Mouse (Mus musculus): Measurements from ENCODE around the gene Ch25h.

Gene Ch25h

DNA sequence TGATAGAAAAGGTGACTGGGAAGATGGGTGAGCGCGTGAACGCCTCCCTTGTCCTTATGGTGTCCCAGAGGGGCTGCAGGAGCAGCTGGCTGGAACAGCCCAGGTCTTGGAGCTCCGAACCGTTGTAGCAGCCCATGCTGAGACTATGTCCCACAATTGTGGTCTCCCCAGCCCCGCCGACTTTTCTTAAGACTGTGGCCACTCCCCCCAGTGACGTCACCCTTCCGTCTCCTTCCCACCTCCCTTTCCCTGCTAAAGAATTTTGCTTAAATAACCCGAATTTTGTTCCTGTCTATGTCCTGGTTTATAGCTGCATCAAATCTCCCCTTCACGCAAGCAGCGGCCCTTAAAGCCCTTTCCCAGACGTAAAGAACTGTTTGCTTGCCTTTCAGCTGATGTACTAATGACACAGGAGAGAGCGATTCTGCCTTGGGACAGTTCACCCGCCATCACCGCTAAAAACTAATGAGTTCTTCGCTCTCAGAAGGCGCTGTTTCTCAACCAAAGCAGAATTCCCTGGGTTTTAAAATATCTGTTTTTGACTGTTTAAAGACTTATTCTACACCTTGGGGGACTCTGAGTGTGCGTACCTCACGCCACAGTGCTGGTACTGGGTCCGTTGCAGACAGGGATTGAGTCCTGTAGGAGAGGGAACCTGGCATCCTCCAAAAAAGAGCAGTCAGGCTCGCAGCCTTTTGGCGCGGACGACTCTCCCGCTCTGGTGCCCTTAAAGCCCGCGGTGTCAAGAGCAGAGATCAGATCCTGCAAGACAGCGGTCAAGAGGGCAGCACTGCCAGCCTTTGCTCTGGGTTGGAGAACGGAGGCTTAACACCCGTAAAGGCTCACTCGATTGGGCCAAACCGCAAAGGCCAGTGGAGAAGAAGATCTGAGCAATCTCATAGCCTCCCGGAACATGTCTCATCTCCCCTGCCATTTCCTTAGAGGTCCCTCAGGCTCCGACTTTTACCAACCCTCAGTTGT is at the start of gene Ch25h:
Gene Ch25h (minus strand): TSS at position 174 of the 981 bp plus-strand sequence.
- in situ Hi-C loops (cut with MboI; ENCODE audit: low sequenced_read_pairs): loop anchor here (10.0 kb wide), 1 partner anchor 230 kb away; no protein-coding TSS in a partner anchor

DNA sequence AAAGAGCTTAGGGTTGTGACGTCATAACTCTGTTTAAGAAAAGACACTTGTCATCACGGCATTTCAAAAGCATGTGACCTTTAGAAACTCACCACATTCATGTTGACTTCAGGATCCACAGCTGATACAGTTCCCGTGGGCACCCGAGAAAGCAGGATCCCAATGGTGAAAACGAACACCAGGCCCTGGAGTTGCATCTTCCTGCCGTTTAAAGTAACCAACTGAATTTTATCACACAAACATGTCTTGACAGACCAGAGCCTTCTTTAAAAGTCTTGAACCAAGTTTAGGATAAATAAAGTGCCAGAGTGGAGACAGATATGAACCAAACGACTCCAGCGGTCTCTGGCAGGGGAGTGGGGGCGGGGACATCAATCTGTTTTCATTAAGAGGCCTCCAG is 49.7 kb upstream of the Ch25h start:
- in situ Hi-C loops (cut with MboI; ENCODE audit: low sequenced_read_pairs): no loop called here

DNA sequence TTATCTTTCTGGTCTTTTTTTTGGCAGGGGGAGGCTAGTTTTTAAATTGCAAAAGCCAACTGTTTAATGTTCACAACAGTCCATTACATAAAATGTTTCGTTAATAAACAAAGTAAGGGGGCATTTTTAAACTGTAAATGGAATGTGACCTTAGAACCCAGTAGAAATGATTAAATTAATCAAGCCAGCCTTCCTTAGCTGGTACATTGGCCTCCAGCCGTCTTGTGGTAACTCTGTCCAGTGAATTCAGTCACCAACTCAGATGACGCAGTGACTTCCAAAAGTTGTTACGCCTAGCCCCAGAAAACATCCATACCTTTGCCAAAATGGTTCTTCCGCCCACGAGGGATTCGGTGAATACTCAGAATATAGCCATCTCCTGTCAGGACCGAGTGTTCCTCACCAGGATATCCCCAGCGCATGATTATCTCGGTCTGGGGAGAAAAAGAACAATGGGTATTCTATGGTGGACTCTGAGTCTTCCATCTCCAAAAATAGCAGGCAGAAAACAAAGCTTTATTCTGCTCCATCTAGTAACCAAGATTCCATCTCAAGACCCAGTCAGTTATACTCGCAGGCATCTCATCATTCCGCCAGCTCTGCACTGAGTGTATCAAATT is 48.3 kb upstream of the Ch25h start:
- in situ Hi-C loops (cut with MboI; ENCODE audit: low sequenced_read_pairs): no loop called here

DNA sequence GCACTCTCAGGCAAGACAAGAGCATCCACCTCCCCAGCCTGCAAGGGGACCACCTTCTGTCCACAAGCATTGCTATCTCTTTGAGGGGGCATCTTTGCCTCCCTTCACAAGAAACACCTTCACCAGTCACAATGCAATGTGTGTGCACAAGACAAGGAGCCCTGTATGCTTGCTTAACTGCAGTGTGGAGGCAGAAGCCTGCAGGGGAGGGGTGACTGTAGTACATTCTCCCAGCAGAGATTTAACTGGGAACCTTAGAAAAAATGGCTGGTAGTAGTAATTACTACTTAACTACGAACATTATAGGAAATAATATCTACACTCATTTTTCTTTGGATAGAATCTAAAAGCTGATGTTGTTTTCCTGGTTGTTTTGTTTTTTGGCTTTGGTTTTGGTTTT is 47.0 kb upstream of the Ch25h start:
- in situ Hi-C loops (cut with MboI; ENCODE audit: low sequenced_read_pairs): no loop called here

DNA sequence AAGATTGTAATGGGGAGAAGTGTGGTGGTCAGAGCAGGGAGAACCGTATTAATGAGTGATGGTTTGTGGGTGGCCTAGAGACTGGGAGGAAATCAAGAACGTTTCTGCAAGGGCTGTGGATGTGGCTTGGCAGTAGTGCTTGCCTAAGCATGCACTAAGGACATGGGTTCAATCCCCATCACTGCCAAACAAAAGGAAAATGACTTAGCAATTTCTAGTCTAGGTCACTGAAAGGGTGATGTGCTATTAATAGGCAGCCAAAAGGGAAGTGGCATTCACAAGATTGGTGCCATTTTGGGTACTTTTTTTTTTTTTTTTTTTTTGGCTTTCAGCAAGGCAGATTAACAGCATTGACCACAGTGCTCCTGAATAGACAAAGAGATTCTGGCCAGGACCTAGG is 46.4 kb upstream of the Ch25h start:
- in situ Hi-C loops (cut with MboI; ENCODE audit: low sequenced_read_pairs): no loop called here

DNA sequence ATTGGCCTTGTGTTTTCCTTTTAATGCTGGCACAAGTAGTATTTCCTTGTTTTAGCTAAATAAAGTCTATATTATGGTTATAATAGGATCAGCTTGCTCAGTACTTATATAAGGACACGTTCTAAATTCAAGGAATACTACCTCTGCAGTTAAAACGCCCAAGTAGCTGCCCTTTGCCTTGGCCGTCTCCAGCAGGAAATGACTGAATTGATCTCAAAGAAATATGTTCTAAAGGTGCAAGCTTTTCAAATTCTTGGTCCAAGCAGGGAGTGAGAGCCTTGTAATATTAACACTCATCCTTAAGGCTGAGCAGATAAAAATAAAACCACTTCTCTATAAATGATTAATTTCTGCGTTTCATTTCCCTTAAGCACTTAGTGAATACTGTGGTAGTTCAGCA is 45.1 kb upstream of the Ch25h start:
- in situ Hi-C loops (cut with MboI; ENCODE audit: low sequenced_read_pairs): no loop called here

DNA sequence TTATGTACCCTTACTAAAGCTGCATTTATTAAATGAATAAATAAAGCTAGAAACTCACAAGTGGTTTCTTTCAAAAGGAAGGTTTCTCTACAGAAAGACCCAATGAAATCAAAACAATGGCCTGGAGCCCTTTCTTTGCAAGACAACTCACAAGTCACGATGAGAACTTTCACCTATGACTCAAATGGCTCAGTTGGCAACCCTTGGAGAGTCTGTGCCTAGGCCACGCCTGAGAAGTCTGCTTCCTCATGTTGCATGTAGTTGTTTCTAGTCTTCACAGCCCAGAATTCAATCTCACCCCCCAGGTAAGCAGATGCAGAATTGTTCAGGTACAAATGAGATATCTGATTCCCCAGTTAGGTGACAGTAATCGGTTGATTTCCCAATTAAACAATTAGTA is 44.7 kb upstream of the Ch25h start:
- in situ Hi-C loops (cut with MboI; ENCODE audit: low sequenced_read_pairs): no loop called here

DNA sequence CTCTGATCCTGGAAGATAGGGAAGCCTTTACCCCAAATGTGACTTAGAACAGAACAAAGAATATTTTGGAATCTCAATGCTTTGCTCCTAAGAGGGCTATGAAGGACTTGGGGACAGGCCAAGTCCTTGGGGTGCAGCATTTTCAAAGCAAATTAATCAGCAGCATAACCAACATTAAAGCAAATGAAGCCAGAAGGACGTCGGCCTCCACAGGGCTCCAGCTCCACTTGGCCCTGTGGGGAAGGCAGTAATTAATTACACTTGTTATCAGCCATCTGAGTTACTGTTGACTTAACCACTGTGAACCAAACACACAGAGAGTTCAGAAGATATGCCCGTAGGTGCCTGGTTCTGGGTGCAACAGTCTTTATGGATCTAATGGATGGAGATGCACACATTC is 43.8 kb upstream of the Ch25h start:
- in situ Hi-C loops (cut with MboI; ENCODE audit: low sequenced_read_pairs): no loop called here

DNA sequence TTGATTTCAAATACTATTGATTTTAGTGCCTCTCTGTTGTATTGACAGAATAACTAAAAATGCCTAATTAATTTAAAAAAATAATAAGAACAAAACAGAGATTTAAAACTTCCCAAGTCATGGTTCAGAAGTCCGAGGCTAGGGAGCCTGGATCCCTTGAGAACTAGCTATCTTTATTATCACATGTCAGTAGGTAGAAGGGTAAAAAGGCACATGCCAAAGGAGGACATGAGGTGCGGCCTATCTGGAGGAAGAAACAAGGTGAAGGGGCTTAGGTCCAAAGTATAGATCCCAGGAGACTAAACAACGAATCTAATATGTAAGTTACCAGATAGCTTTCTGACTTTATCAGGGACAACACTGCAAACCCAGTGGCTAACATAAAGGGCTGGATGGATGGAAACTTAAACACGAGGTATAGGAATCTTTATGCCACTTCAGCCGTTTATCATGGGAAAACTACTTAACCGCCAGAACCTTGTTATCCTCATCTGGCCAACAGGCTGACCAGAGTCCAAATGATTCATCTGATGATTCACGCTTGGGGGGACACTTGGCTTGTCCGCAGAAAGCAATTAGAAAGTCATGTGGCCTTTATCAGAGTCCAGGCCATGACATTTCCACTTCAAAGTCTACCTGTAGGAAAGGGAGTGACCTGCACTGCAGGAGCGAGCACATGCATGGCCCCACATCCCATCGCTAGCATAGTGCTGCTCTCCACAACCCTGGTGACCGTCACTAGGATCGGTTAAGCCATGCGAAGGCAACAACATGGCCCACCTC is 43.0 kb upstream of the Ch25h start:
- in situ Hi-C loops (cut with MboI; ENCODE audit: low sequenced_read_pairs): no loop called here

DNA sequence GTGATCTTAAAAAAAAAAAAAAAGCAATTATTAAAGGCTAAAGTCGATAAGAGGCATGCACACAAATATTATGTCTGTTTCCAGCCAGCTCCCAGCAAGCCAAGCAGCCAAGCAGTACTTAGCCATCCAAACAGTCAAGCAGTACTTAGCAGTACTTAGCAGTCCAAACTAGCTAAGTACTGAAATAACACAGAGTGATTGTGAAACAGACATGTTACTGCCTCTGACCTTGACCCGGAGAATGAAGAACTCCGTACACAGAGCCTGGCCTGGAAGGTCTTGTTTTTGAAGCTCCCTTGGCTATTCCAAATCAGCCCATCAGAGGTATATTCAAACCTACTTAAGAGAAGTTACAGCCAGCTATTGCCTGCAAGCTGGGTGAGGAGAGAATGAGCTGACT is 42.2 kb upstream of the Ch25h start:
- in situ Hi-C loops (cut with MboI; ENCODE audit: low sequenced_read_pairs): no loop called here

DNA sequence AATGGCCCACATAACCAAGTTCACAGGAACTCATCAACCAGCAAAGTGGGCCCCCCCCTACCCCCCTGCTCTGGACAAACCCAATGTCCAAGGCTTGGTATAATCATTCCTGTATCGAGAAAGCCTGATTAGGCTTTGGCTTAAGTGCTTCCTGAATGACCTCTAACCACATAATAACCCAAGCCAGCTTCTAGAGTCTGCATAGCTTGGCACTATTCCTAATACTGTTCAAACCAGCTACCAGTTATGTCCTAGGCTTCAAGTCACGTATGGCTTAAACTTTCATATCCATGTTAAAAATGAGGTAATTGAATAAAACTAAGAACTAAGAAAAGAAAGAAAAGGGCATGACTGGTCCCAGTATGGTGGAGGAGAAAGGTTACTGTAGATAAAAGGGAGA is 41.4 kb upstream of the Ch25h start:
- in situ Hi-C loops (cut with MboI; ENCODE audit: low sequenced_read_pairs): no loop called here

DNA sequence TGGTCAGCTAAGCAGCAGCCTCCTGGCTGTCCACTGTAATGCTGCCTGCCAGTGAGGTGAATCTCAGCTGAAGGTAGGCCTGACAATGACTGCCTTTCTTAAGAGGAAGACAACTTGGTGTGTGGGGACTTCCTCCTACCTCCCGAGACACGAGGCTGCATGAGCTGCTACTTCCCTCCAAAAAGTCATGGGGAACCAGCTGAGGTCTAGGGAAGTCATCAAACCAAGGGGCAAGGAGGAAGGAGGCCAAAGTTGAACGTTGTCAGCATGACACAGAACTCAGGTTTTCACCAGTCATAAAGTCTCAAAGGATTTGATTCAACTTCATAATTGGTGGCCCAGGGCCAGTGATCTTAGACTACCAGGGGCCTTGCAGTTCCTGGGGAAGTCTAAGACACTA is 40.7 kb upstream of the Ch25h start:
- in situ Hi-C loops (cut with MboI; ENCODE audit: low sequenced_read_pairs): no loop called here

DNA sequence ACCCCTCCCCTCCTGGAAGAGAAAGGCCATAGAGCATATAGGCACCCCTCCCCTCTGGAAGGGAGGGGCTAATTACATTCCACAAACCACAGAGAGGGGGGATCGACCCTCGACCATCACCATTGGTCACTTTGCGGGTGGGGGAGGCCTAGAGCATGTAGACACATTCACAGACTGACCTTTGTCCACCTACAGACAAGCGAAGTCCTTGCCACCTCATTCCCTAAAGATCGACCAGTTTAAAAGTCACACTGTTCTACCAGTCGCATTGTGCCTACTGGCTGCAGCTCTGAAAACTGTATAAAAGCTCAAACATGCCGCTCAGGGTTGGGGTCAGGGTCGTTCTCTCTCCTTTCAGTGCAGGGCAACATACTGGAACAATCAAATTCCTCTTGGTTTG is 36.6 kb upstream of the Ch25h start:
- in situ Hi-C loops (cut with MboI; ENCODE audit: low sequenced_read_pairs): no loop called here

DNA sequence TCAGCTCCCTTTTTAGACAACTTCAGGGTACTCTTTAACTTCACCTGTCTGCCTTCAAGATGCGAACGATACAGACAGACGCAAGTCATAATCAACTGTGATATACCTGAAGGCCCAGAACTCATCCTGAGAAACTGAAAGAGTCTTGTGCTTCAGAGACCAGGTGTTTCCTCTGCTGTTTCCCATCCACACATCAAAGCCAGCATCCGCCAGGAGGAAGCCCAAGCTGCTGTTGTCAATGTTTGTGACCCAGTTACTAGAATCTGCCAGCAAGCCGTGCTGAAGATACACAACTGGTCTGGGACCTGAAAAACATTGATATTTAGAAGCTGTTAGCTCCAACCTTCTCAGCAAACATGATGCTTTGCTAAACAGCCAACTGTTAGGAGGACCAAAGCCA is 35.8 kb upstream of the Ch25h start:
- in situ Hi-C loops (cut with MboI; ENCODE audit: low sequenced_read_pairs): no loop called here

DNA sequence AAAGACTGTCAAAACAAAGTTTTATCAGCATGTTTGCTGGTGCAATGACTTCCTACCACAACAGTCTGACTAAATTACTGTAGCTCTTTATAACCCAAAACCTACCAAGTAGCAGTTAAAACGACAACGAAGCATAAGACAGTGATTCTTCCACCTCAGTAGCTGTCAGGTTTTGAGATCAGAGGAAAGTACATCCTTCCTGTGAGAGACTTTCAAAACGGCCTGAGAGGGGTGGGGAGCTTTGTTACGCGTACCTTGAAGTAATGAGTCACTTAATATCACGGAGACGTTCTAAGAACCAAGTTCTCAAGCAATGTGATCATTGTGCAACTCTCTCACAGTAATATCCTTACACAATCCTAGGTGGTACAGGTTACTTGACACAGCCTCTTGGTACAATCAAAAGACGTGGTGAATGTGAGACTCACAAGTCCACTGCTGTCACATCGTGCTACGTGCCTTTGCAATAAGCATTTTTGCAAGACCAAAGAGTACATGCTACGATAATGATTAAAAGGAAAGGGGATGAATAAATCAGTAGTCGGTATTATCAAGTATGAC is 30.3 kb upstream of the Ch25h start:
- in situ Hi-C loops (cut with MboI; ENCODE audit: low sequenced_read_pairs): no loop called here

DNA sequence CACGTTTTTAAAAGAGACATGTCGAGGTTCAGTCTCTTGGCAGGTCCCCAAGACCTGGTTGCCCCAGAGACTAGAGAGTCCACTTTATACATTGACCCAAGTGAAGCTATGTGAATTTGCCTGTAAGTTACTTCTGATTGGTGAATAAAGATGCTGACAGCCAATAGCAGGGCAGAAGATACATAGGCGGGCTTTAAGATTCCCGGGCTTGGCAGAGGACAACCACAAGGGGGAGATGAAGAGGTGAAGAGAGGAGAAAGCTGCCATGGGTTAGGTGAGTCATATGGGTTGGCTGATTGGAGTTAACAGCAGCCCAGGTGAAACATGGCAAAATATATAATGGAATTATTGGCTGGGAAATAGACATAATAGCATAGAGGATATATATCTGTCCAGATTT is 25.8 kb upstream of the Ch25h start:
- in situ Hi-C loops (cut with MboI; ENCODE audit: low sequenced_read_pairs): no loop called here

DNA sequence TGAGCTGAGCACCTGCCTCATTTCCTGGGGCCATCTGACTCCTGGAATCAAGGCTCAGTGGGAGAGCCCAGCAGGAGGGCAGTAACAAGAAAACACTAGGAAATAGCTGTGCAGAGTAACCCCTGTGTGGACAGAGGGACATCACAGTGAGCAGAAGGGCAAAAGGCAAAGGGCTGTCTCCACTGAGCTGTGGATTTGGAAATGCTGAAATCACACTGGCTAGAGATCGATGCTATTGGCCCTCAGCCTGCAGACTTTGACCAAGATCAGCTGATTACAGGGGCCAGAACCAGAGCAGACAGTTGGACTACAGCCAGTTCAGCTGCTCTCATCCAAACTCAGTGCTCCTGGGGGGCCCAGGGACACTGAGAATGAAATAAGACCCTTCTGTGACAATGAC is 21.4 kb upstream of the Ch25h start:
- in situ Hi-C loops (cut with MboI; ENCODE audit: low sequenced_read_pairs): no loop called here

DNA sequence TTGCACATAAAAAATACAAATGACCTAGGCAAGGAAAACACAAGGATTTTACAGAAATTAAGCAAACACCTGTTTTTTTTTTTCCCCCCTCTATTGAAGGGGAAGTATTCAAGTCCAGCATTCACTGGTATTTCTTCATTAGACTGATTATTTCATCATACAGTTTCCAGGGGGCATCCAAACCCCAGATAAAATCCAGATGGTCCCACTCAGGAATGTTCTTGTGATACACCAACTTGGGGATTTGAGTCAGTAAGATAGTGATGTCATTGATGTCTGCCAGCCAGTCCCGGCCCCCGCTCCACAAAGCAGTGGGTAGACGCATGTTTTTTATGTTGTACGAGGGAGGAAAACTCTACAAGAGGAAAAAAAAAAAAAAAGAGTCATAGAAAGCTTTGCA is 18.9 kb upstream of the Ch25h start:
- in situ Hi-C loops (cut with MboI; ENCODE audit: low sequenced_read_pairs): no loop called here

DNA sequence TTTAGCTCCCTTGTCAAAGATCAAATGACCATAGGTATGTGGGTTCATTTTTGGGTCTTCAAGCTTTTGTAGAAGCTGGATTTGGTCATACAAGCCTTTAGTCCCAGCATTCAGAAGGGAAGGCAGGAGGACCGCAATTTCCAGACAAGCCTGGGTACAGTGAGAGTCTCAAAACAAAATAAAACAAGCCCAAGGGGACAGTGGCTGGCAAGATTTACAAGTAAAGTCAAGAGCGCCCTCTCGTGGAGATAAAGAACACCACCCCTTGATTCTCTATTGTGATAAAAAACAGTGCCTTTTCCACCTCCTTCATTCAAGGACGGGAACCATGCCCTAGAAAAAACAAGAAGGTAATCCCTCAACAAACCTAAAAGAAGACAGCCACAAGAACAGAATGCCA is 8.6 kb upstream of the Ch25h start:
- in situ Hi-C loops (cut with MboI; ENCODE audit: low sequenced_read_pairs): no loop called here

DNA sequence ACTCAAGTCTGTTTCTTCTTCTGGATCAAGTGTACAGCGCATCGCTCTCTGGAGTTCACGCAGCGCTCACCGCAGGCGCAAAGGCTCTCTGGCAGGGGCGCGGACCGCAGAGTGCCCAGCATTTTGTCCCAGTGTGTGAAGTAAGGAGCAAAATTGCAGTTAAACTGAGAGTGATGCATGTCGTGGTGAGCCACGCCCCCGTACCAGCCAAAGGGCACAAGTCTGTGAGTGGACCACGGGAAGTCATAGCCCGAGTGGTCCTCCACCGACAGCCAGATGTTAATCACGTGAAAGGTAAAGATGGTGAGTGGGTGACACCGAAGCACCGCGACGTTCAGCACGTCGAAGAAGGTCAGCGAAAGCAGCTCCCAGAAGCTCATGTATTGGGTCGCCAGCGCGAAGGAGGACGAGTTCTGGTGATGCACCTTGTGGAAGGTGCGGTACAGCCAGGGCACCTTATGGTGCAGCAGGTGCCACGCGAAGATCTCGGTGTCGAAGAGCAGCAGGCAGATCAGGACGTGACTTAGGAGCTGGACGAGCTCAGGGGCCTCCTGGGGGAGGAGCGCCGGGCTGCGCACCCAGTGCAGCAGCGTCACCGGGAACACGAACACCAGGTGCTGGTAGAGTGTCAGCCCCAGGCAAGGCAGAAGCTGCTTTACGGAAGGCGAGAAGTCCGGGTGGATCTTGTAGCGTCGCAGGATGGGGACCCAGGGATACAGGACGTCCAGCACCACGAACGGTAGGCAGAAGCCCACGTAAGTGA is 555 bp downstream of the Ch25h start:
- in situ Hi-C loops (cut with MboI; ENCODE audit: low sequenced_read_pairs): loop anchor here (10.0 kb wide), 1 partner anchor 230 kb away; no protein-coding TSS in a partner anchor

All from CH12F3 (cell line).